Mouse (Mus musculus): ENCODE measurements around the gene Gh. TPM values are rescaled to one million over a fixed set of nuclear protein-coding genes. Genes with fewer than 3 reads are reported as not detected.

The Gh gene
- total RNA-seq, 2 experiments from 2014 or later, result not detected

DNA sequence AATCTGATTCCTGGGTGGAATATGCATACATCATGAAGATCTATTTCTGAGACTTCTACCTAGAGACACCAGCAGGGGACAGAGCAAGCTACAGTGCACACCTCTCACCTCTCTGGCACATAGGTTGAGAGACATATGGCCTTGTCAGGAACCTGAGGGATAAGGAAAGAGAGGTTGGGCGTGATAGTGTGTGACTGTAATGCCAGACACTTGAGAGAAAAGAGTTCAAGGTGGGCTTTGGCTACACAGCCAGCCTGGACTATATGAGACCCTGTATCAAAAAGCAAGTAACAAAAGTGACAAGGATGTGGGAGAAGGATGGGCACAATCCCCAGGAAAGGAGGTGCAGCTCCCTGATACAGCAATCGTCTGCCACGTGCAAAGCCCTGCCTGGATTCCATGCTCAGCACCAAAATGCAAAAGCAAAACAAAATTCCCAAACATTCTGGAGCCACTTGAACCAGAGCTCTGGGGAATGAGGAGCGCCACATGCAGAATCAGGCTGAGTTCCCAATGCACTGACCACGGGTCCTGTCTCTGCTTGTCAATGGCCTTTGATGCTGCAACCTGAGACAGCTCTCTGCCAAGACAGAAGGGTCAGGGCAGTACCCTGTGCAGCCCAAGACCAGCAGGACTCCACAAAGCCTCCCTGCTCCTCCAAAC is 30.4 kb downstream of the Gh start:
- ATAC-seq (ENCODE audit: poor library complexity, severe bottlenecking), result no peak

DNA sequence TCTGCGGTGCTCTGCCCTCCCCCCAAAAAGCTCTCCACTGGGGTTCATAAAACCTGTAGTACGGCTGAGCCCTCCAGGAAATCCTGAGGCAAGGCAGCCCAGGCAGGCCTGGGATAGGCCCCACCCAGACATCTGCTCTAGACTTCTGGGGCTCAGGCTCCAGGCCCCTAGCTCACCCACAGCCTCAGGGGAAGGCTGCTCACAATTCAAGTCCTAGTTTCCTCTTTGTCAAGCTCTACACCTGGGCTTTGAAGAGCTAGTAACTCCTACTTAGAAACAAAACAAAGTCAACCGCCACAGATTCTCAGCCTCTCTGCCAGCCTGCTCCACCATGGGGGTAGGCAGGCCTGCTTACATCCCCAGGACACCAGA is 32.6 kb downstream of the Gh start:
- ATAC-seq (ENCODE audit: poor library complexity, severe bottlenecking), result no peak

GRCm38 (mm10) chr11:106268326-106269059 is 33.2 kb downstream of the Gh start:
- no peak for ATAC-seq (ENCODE audit: poor library complexity, severe bottlenecking)

DNA sequence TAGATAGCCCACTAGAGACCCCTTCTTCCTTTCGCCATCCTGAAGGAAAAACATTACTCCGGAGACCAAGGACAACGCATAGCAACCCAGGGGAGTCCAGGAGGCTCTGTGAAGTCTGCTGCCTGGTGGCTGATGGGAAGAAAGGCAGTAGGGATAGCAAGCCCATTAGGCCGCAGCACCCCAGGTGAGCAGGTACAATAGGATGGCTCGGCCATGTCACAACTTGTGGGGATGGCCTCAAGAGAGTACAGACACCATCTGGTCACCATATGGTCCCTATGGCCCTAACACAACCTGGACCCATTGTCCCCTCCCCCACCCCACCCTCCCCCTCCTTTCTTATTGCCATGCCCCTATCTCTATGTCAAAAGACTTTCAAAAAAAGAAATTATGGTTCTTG is 33.8 kb downstream of the Gh start:
- ATAC-seq (ENCODE audit: poor library complexity, severe bottlenecking), result no peak

DNA sequence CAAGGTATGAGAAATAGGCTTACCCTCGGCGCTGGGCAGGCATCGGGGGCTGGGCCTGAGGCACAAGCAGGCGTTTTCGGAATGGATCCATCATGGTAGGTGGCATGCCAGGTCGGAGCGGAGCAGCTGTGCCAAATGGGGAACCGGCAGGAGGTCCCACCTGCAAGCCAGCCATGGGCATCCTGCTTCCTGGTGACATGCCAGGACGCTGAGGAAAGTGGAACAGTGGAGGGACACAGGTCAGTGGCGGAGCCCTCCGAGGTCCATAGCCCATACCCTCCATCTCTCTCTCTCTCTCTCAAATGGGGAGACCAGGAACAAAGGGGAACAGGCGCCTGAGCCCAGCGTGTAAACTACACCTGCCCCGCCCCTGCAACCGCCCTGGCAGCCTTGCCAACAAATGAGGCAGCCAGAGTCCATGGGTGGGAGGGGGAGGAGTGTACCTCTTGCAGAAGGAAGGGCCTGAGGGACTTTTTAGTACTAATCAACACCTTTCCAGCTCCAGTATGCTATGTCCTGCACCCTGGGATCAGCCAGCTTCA is 34.3 kb downstream of the Gh start:
- no peak for ATAC-seq (ENCODE audit: poor library complexity, severe bottlenecking)

DNA sequence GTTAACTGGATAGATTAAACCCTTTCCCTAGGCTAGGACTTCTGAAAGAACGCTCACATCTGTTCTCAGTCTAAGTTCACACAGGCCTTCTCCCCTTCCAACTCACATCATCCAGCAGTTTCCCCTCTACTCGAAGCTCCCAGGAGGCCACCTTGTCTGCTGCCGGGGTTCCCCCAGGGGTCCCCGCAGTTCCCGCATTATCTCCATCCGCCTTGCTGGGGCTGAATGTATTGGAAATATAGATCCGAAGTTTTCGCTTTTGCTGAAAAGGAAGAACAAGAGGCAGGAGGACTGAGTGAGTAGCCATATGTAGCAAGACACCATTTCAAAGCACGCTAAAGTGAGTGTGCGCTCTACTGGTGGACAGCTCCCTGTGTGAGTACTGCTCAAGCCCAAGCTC is 35.2 kb downstream of the Gh start:
- no peak for ATAC-seq (ENCODE audit: poor library complexity, severe bottlenecking)

GRCm38 (mm10) chr11:106265570-106265969 is 36.1 kb downstream of the Gh start:
- ATAC-seq (ENCODE audit: poor library complexity, severe bottlenecking), result no peak

DNA sequence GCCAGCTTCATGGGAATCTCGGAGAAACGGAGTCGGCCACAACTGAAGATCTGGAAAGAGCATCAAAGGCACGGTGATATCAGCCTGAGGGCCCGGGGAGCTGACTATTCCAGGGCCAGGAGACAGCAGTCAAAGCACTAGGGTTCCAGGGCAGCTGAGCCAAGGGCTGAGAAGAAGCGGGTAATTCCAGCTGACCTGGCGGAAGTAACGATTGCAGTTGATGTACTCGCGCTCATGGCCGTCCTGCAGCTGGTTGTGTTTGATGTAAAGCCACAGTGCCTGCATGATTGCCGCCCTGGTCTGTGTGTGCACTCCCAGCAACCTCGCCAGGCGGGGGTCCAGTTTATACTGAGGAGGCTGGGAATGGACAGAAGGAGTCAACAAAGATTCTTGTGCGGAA is 36.7 kb downstream of the Gh start:
- ATAC-seq (ENCODE audit: poor library complexity, severe bottlenecking), result no peak

DNA sequence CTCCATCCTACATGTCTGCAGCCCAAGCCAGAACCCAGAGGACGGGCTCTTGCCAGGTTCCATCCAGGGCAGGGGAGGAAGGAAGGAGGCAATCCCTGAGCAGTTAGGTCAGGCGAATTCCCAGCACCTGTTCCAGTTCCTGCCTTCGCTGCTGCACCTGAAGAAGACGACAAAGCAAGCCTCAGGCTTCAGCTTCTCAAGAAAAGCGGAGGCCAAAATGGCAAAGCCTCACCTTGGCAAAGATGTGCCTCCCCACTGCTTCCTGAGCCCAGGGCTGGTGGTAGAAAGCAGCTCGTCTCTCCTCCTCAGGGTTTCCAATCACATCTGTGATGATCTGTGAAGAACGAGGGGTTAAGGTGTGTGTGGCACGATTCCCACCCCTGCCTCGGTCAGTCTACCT is 37.7 kb downstream of the Gh start:
- ATAC-seq (ENCODE audit: poor library complexity, severe bottlenecking), result no peak

GRCm38 (mm10) chr11:106260826-106261450 is 40.7 kb downstream of the Gh start:
- no peak for ATAC-seq (ENCODE audit: poor library complexity, severe bottlenecking)

GRCm38 (mm10) chr11:106256775-106257174 is 44.9 kb downstream of the Gh start:
- no peak for ATAC-seq (ENCODE audit: poor library complexity, severe bottlenecking)

- ATAC-seq (ENCODE audit: poor library complexity, severe bottlenecking), result peak; percentile 94
These were observed 45.8 kb downstream of the Gh start, which contains the start of the genes Ftsj3 and Psmc5 for GRCm38 (mm10) chr11:106255685-106256451. TSS of gene Ftsj3 (minus strand) at chr11:106256079. TSS of gene Psmc5 (plus strand) at chr11:106256154.

DNA sequence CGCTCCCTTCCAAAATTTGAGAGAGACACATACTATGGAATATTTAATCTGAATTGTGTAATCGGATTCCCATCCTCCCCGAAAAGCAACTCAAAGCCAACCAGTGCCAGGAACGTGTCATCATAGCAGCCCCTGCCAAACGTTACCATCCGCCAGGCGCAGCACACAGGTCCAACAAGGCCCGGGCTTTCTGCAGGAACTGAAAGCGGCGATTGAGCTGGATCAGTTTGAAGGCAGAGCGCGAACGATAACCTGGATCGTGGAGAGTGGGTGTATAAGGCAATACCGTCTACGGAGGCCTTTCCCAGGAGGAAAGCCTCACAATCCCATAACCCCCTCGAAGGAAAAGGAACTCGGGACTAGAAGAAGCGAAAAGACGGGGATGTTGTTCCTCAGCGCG is 46.5 kb downstream of the Gh start:
- peak; percentile 17; the same call in 1 of the 2 replicates for ATAC-seq (ENCODE audit: poor library complexity, severe bottlenecking)

- no peak for ATAC-seq (ENCODE audit: poor library complexity, severe bottlenecking)
These were observed 46.9 kb downstream of the Gh start for GRCm38 (mm10) chr11:106254767-106255166.

Other genes with a start within 250 kb of the Gh start
- gene Taco1, start 235.8 kb downstream of the Gh start, total RNA-seq (2015), result 2.9 and 4.2 TPM in 2 replicates
- gene Taco1, start 235.8 kb downstream of the Gh start, total RNA-seq (2017), result 9.3 and 10.2 TPM in 2 replicates
- 45.0 and 50.4 TPM in 2 replicates for gene Map3k3, start 217.3 kb downstream of the Gh start, total RNA-seq (2015)
- gene Map3k3, start 217.3 kb downstream of the Gh start, total RNA-seq (2017), result 67.4 and 81.8 TPM in 2 replicates
- gene Gm10840, start 141.0 kb downstream of the Gh start, total RNA-seq (2015), result 1.4 TPM in 1 of 2 replicates, not detected in the other
- not detected in 2 replicates for gene Gm10840, start 141.0 kb downstream of the Gh start, total RNA-seq (2017)
- 242 and 247 TPM in 2 replicates for gene Limd2, start 141.0 kb downstream of the Gh start, total RNA-seq (2015)
- 56.3 and 61.8 TPM in 2 replicates for gene Limd2, start 141.0 kb downstream of the Gh start, total RNA-seq (2017)
- 27.2 and 28.3 TPM in 2 replicates for gene Strada, start 99.7 kb downstream of the Gh start, total RNA-seq (2015)
- 20.3 and 26.1 TPM in 2 replicates for gene Strada, start 99.7 kb downstream of the Gh start, total RNA-seq (2017)
- 25.8 and 36.0 TPM in 2 replicates for gene Ccdc47, start 85.5 kb downstream of the Gh start, total RNA-seq (2015)
- 110 and 156 TPM in 2 replicates for gene Ccdc47, start 85.5 kb downstream of the Gh start, total RNA-seq (2017)
- 28.6 and 30.3 TPM in 2 replicates for gene Ddx42, start 84.9 kb downstream of the Gh start, total RNA-seq (2015)
- gene Ddx42, start 84.9 kb downstream of the Gh start, total RNA-seq (2017), result 51.7 and 62.6 TPM in 2 replicates
- 13.0 and 14.0 TPM in 2 replicates for gene Ftsj3, start 45.8 kb downstream of the Gh start, total RNA-seq (2015)
- gene Ftsj3, start 45.8 kb downstream of the Gh start, total RNA-seq (2017), result 46.6 and 59.1 TPM in 2 replicates
- 34.4 and 41.0 TPM in 2 replicates for gene Psmc5, start 45.7 kb downstream of the Gh start, total RNA-seq (2015)
- 52.7 and 63.9 TPM in 2 replicates for gene Psmc5, start 45.7 kb downstream of the Gh start, total RNA-seq (2017)
- gene Smarcd2, start 28.9 kb downstream of the Gh start, total RNA-seq (2015), result 56.0 and 66.2 TPM in 2 replicates
- gene Smarcd2, start 28.9 kb downstream of the Gh start, total RNA-seq (2017), result 253 and 270 TPM in 2 replicates
- gene Tcam1, start 25.2 kb downstream of the Gh start, total RNA-seq (2015), result 0.09 and 0.14 TPM in 2 replicates
- gene Tcam1, start 25.2 kb downstream of the Gh start, total RNA-seq (2017), result 0.04 and 0.08 TPM in 2 replicates
- 29.3 and 35.4 TPM in 2 replicates for gene Cd79b, start 12.9 kb upstream of the Gh start, total RNA-seq (2015)
- 12.6 and 15.4 TPM in 2 replicates for gene Cd79b, start 12.9 kb upstream of the Gh start, total RNA-seq (2017)
- gene Scn4a, start 51.4 kb upstream of the Gh start, total RNA-seq (2015), result 0.07 TPM in 1 of 2 replicates, not detected in the other
- not detected in 2 replicates for gene Scn4a, start 51.4 kb upstream of the Gh start, total RNA-seq (2017)
- gene Prr29, start 63.6 kb upstream of the Gh start, total RNA-seq (2015), result not detected in 2 replicates
- not detected in 2 replicates for gene Prr29, start 63.6 kb upstream of the Gh start, total RNA-seq (2017)
- 24.5 and 28.2 TPM in 2 replicates for gene Icam2, start 86.2 kb upstream of the Gh start, total RNA-seq (2015)
- 49.3 and 62.2 TPM in 2 replicates for gene Icam2, start 86.2 kb upstream of the Gh start, total RNA-seq (2017)
- 37.9 and 43.1 TPM in 2 replicates for gene Ern1, start 186.0 kb upstream of the Gh start, total RNA-seq (2015)
- gene Ern1, start 186.0 kb upstream of the Gh start, total RNA-seq (2017), result 28.8 and 35.0 TPM in 2 replicates